Mouse (Mus musculus): ENCODE results near the gene Adra1b. TPM values are rescaled to one million over a fixed set of nuclear protein-coding genes. Genes with fewer than 3 reads are reported as not detected.

Gene Adra1b
- polyA plus RNA-seq, 1 experiment from 2014 or later: 1.6 TPM

DNA sequence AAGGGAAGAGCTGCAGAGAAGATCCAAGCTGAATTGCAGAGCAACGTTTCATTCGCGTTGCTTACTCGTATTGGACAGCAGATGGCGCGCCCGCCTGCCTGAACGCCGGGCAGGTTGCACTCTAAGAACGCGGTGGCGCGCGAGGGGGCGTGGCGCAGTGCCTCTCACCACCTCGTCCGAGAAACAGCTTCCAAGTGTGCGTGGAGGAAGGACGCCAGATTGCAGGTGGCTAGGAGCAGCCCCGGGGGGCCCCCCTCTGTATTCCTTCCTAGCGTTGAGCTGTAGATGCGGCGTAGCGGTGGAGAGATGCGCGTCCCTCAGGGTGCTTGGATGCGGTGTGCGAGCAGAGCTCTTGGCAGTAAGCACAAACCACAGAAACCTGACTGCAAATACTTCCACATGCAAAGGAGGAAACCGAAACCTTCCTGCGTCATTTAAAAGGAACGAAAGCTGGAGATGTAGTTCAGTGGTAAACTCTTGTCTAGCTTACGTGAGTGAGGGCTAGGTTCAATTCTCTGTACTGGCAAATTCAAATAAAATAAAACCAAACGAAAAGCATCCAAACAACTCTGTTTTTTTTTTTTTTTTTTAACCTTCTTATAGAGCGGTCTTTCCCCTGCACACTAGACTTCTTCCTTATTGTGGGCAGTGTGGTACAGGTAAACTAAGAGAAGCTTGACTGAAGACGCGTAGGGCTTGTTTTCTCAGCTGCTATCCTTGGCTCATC lies 133.9 kb downstream of the Adra1b start:
- Histone ChIP-seq H3K4me2 (ENCODE audit: low read length) (peak overlapping the region; percentile 74), H3K36me3 (ENCODE audit: insufficient read depth, low read length) (no peaks in the 10 kb centered on the region), H3K9ac (ENCODE audit: low read depth, low read length) (no peak overlapping the region), H3K27me3 (ENCODE audit: insufficient read depth, low read length) (no peaks in the 10 kb centered on the region), H3K4me3 (replicated peaks; ENCODE audit: low read depth, low read length) (peak overlapping the region; percentile 46), H3K27ac (no peak overlapping the region), H3K4me1 (replicated peaks; ENCODE audit: insufficient read depth, low read length) (no peaks in the 10 kb centered on the region), H3K9me3 (replicated peaks; ENCODE audit: low read length) (no peaks in the 10 kb centered on the region)
- DNase-seq (ENCODE audit: low spot score) (peak; percentile 92), ATAC-seq (replicated peaks; ENCODE audit: low FRiP score, low read depth) (peak; percentile 78; the same call in 1 of the 2 replicates)
- whole genome bisulfite sequencing: 2% methylated on average over 37 of the region's 37 CpGs
- peak; percentile 90 for TF ChIP-seq CTCF (IDR thresholded peaks at IDR 0.05; ENCODE audit: low read depth)

DNA sequence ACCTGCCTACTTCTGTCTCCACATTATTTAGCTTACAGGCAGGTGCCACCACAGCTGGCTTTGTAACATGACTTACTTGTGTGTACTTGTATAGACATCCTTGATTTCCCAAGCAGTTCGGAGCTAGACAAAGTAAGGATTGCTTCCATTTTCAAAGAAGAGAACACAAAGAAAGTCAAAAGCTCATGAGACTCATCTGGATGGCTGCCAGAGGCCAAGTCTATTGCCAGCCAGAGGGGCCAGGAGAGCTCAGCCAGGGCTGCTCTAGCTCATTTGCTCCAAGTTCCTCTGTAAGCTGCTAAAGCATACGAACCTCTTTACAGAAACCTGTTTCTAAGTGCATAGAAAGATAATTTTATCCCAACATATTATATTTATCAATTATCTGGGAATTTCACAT lies 142.6 kb downstream of the Adra1b start:
- H3K4me2 ChIP-seq (ENCODE audit: low read length): no peak overlapping the region
- no peak overlapping the region for H3K4me3 ChIP-seq (replicated peaks; ENCODE audit: low read depth, low read length)
- H3K9ac ChIP-seq (ENCODE audit: low read depth, low read length): no peak overlapping the region
- H3K27me3 ChIP-seq (ENCODE audit: insufficient read depth, low read length): no peaks in the 10 kb centered on the region
- no peak for ATAC-seq (replicated peaks; ENCODE audit: low FRiP score, low read depth)
- no peaks in the 10 kb centered on the region for H3K36me3 ChIP-seq (ENCODE audit: insufficient read depth, low read length)
- H3K27ac ChIP-seq: no peak overlapping the region
- no peak for TF ChIP-seq CTCF (IDR thresholded peaks at IDR 0.05; ENCODE audit: low read depth)
- 78% methylated on average over 2 of the region's 2 CpGs for WGBS
- no peaks in the 10 kb centered on the region for H3K9me3 ChIP-seq (replicated peaks; ENCODE audit: low read length)
- DNase-seq (ENCODE audit: low spot score): no peak
- no peaks in the 10 kb centered on the region for H3K4me1 ChIP-seq (replicated peaks; ENCODE audit: insufficient read depth, low read length)

DNA sequence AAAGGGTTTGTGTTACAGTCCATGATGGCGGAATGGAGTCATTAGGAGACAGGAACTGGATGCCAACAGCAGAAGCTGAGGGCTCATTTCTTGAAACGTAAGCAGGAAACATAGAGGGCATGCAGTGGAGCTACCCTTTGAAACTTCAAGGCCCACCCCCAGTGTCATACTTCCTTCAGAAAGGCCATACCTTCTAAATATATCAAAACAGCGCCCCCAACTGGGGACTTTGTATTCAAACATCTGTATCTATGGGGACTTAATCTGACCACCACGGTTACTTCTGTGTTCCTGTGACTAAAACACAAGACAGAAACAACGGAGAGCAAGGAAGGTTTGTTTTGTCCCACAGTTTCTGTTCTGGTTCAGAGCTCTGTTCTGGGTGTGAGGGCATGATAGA lies 145.6 kb downstream of the Adra1b start:
- H3K9ac ChIP-seq (ENCODE audit: low read depth, low read length): no peak overlapping the region
- no peak overlapping the region for H3K4me3 ChIP-seq (replicated peaks; ENCODE audit: low read depth, low read length)
- WGBS: 66% methylated on average over 5 of the region's 5 CpGs
- no peaks in the 10 kb centered on the region for H3K4me1 ChIP-seq (replicated peaks; ENCODE audit: insufficient read depth, low read length)
- H3K4me2 ChIP-seq (ENCODE audit: low read length): no peak overlapping the region
- no peak for DNase-seq (ENCODE audit: low spot score)
- H3K27ac ChIP-seq: no peak overlapping the region
- no peaks in the 10 kb centered on the region for H3K36me3 ChIP-seq (ENCODE audit: insufficient read depth, low read length)
- no peaks in the 10 kb centered on the region for H3K9me3 ChIP-seq (replicated peaks; ENCODE audit: low read length)
- H3K27me3 ChIP-seq (ENCODE audit: insufficient read depth, low read length): no peaks in the 10 kb centered on the region
- TF ChIP-seq CTCF (IDR thresholded peaks at IDR 0.05; ENCODE audit: low read depth): no peak
- no peak for ATAC-seq (replicated peaks; ENCODE audit: low FRiP score, low read depth)

DNA sequence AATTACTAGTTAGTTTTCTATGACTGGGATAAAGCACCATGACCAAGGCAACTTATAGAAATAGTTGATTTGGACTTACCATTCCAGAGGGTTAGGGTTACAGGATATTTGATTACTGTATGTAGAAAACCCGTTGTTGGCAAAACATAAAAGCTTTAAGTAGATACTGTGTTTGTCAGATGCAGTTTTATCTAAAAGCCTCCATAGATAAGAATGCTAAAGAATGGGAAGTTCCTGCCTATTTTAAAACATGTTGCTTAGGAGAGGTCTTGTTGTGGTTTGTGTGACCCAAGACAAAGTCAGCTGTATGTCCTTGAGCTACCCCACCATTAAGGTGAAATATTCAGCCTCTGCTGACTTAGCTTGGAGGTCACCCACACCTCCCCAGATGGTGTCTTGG lies 146.4 kb downstream of the Adra1b start:
- H3K27me3 ChIP-seq (ENCODE audit: insufficient read depth, low read length): no peaks in the 10 kb centered on the region
- H3K9me3 ChIP-seq (replicated peaks; ENCODE audit: low read length): no peaks in the 10 kb centered on the region
- 67% methylated on average over 1 of the region's 1 CpGs for WGBS
- no peak overlapping the region for H3K4me3 ChIP-seq (replicated peaks; ENCODE audit: low read depth, low read length)
- H3K4me1 ChIP-seq (replicated peaks; ENCODE audit: insufficient read depth, low read length): no peaks in the 10 kb centered on the region
- DNase-seq (ENCODE audit: low spot score): no peak
- H3K27ac ChIP-seq: no peak overlapping the region
- H3K9ac ChIP-seq (ENCODE audit: low read depth, low read length): no peak overlapping the region
- H3K4me2 ChIP-seq (ENCODE audit: low read length): no peak overlapping the region
- TF ChIP-seq CTCF (IDR thresholded peaks at IDR 0.05; ENCODE audit: low read depth): no peak
- no peak for ATAC-seq (replicated peaks; ENCODE audit: low FRiP score, low read depth)
- no peaks in the 10 kb centered on the region for H3K36me3 ChIP-seq (ENCODE audit: insufficient read depth, low read length)

DNA sequence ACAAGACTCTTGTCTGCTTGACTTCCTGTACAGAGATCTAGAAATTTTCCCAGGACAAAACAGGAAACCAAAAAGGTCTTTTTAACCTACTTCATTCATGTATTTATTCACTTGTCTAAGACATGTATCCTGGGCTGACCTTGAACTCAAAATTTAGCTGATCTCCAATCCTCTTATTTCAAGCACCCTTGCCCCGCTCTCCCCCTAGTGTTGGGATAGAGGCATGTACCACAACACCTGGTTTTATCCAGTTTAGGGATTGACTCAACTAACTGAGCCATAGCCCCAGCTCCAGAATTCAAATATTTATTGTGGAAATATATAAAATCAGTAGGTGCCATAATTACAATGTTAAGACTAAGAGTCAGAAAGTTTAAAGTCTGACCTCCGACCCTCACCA lies 149.5 kb downstream of the Adra1b start:
- 0 out of 2 replicates have a peak, but pooled peaks cover 7% of the 10 kb centered on the region for H3K4me1 ChIP-seq (replicated peaks; ENCODE audit: insufficient read depth, low read length)
- H3K4me2 ChIP-seq (ENCODE audit: low read length): no peak overlapping the region
- H3K9ac ChIP-seq (ENCODE audit: low read depth, low read length): no peak overlapping the region
- H3K9me3 ChIP-seq (replicated peaks; ENCODE audit: low read length): no peaks in the 10 kb centered on the region
- H3K27me3 ChIP-seq (ENCODE audit: insufficient read depth, low read length): no peaks in the 10 kb centered on the region
- peak; percentile 46; the same call in 1 of the 2 replicates for TF ChIP-seq CTCF (IDR thresholded peaks at IDR 0.05; ENCODE audit: low read depth)
- no peak overlapping the region for H3K4me3 ChIP-seq (replicated peaks; ENCODE audit: low read depth, low read length)
- DNase-seq (ENCODE audit: low spot score): peak; percentile 14
- WGBS: 71% methylated on average over 2 of the region's 2 CpGs
- no peaks in the 10 kb centered on the region for H3K36me3 ChIP-seq (ENCODE audit: insufficient read depth, low read length)
- ATAC-seq (replicated peaks; ENCODE audit: low FRiP score, low read depth): no peak
- no peak overlapping the region for H3K27ac ChIP-seq

DNA sequence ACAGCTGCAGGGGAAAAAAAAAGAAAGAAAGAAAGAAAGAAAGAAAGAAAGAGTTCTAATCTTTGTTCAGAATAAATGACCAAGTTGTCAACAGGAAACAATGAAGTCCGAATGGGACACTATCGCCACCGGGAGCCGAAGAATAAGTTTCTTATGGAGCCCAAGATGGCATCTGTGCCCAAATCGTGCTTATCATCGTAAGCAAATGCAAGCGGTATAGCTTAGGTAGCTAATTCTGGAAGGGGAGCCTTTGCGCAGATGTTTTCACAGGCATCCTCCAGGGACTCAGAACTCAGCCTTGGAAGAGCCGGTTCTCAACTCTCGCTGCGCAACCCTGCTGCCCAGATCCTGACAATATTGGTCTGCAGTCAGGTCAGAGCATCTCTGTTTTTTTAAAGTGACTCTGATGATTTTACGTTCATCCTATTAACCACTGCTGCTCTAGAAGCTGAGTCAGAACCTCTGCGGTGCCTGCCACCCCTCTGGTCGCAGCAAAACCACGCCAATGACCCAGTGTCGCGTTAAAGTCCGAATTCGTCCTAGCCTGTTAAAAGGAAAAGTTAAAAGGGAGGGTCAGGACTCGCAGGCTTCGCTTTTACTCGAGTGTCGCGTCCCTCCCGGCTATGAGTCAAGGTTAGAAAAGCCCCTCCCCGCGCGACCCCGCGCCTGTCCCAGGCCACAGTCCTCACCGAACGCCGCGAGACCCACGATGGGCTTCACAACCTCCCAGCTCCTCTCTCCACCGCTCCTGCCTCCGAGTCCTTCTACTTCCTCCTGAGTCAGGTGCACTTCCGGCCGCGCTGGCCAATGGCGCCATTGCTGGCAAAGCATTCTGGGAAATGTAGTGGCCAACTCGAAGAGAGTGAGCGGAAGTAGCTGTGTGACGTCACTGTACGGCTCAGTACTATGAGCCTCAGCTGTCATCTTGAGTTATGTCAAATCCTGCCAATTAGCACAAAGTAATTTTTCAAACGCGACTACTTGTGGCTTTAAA lies 153.5 kb downstream of the Adra1b start, which contains the start of gene Ttc1:
Ttc1 (minus strand) TSS at position 776 of the 994 bp plus-strand sequence.
- H3K27ac ChIP-seq: peak within 1 kb of the TSS; percentile 61
- no peaks in the 10 kb centered on the region for H3K27me3 ChIP-seq (ENCODE audit: insufficient read depth, low read length)
- peak within 1 kb of the TSS; percentile 66 for H3K9ac ChIP-seq (ENCODE audit: low read depth, low read length)
- H3K4me2 ChIP-seq (ENCODE audit: low read length): peak within 1 kb of the TSS; percentile 84
- peak within 1 kb of the TSS; percentile 59 for H3K4me3 ChIP-seq (replicated peaks; ENCODE audit: low read depth, low read length)
- no peak for TF ChIP-seq CTCF (IDR thresholded peaks at IDR 0.05; ENCODE audit: low read depth)
- 4% methylated on average over 47 of the region's 47 CpGs for WGBS
- DNase-seq (ENCODE audit: low spot score): peak; percentile 99
- H3K9me3 ChIP-seq (replicated peaks; ENCODE audit: low read length): no peaks in the 10 kb centered on the region
- peaks cover 9% of the 10 kb centered on the region; the same call in 1 of the 2 replicates for H3K36me3 ChIP-seq (ENCODE audit: insufficient read depth, low read length)
- ATAC-seq (replicated peaks; ENCODE audit: low FRiP score, low read depth): peak; percentile 98
- H3K4me1 ChIP-seq (replicated peaks; ENCODE audit: insufficient read depth, low read length): 0 out of 2 replicates have a peak, but pooled peaks cover 7% of the 10 kb centered on the region
